Mouse (Mus musculus): Measurements from ENCODE around the gene Grhl3.
"Not testable (repeated sequence)": the region's sequence is repeated elsewhere in the genome, so short reads cannot be mapped to it uniquely, and the experiment has no call there.

Grhl3 gene

DNA sequence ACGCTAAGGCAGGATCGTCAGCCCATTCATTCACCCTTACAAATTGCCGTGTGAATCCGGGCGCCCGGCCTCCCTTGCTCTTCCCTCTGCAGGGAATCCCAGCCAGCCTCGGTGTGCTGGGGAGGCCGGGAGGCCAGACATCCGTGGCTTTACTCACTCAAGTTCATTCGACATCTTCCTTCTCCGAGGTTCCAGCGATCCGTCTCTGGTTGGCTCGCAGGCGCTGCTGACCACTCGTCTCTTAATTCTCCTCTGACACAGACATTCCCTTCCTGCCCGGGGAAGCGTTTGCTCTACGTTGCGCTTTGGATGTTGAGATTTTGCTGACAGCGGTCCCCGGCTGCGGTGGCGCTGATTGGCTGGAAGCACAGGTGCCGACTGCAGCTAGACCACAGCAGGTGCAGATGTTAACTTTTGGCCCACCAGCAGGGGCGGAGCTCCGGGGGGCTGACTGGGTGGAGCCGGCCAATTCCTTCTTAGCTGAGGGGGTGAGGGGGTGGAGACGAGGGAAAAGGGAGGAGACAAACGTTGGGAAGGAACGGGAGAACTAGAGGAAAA, at the start of gene Grhl3:
Gene Grhl3, minus strand, starts transcription at position 380 of the 558 bp plus-strand sequence.
- DNase-seq (ENCODE audit: low read depth), result no peak

DNA sequence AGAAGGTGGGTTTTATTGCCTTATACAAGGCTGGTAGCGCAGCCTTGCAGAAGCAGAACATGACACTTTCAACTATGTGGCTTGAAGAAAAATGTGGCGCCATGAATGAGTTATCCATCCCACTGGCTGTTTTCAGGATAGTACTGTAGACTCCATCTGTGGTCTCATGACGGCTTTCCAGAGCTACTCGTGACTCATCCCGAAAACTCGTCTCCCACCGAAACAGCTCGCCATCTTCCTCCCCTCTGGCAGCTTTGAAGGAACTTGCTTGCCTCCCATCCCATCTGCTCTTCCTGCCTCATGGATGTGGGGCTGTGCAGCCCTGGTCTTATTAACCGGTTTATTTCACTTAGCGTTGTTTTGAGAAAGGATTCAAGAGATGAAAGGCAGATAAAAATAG, 48.9 kb upstream of the Grhl3 start:
- DNase-seq (ENCODE audit: low read depth), result no peak

DNA sequence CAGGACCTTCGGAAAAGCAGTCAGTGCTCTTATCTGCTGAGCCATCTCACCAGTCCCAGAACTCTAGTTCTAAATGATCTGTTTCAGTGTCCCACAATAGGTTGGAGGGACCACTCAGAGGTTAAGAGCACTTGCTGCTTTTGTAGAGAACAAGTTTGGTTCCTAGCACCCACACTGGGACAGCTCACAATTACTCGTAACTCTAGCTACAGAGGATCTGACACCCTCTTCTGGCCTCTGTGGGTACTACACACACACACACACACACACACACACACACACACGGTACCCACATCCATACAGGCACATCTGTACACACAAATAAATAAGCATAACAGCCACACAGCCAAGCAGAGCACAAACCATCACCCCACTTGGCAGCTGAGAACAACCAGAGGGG, 47.0 kb upstream of the Grhl3 start:
- no peak for DNase-seq (ENCODE audit: low read depth)

DNA sequence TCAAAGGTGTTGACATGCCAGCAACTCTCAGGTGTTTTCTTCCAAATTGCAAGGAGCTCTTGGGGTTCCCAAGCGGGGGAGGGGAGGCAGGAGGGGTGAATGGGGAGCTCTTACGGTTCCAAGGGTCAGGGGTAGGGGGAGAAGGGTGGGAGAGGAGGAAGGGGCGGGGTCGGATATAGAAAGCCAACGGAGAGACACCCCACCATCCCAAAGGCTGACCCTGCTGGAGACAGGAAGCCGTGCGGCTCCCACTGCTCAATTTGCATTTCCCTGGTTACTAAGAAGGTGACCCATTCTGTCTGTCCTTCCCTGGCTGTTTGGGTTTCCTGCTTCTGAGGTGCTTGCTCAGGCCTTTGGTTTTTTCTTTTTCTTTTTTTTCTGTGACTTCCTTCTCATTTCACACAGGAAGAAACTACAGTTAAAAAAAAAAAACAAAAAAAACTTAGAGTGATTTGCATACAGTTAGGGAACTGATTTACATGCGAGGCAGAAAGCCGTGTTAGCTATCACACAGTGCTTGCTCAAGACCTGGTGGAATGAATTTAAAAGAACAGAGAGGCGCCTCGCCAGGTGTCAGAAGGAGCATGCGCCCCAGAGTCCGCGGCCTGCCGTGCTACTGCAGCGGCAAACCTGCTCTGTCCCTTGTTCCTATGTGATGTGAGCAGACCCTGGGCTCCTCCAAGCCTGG, 44.5 kb upstream of the Grhl3 start:
- no peak for DNase-seq (ENCODE audit: low read depth)

DNA sequence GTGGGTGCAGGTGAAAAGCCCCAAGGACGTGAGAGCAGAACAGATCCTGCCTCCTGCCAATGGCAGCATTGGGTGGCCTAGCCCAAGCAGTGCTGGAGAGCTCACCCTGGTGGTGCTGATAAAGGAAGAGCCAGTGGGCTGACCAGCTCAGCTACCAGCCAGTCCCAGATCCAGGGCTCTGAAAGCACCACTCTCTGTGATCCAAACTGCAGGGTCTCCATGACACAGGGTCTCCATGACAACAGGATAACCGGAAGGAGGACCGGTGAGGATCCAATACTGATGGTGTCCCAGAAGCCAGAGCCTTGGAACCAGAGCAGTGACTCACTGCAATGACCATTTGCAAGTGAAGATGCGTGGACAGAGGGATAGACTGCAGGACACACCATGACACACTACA, 43.6 kb upstream of the Grhl3 start:
- no peak for DNase-seq (ENCODE audit: low read depth)

DNA sequence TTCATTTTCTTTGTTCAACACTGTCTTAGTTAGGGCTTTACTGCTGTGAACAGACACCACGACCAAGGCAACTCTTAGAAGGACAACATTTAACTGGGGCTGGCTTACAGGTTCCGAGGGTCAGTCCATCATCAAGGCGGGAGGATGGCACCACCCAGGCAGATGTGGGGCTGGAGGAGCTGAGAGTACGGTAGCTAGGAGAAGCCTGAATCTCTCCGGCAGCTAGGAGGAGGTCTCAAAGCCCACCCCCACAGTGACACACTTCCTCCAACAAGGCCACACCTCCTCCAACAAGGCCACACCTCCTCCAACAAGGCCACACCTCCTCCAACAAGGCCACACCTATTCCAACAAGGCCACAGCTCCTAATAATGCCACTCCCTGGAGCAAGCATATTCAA, 41.9 kb upstream of the Grhl3 start:
- not testable (repeated sequence) for DNase-seq (ENCODE audit: low read depth)

DNA sequence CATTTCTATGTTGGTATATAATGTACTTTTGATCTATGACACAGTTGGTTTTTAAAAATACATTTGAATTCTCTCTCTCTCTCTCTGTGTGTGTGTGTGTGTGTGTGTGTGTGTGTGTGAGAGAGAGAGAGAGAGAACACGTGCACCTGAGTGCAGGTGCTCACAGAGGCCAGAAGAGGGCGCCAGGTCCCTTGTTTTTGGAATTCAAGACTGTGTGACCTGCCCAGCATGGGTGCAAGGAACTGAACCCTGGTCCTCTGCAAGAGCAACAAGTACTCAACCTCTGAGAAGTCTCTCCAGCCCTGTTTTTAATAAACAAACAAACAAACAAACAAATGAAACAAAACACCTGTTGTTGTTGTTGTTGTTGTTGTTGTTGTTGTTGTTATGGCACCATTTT, 36.6 kb upstream of the Grhl3 start:
- DNase-seq (ENCODE audit: low read depth), result no peak

DNA sequence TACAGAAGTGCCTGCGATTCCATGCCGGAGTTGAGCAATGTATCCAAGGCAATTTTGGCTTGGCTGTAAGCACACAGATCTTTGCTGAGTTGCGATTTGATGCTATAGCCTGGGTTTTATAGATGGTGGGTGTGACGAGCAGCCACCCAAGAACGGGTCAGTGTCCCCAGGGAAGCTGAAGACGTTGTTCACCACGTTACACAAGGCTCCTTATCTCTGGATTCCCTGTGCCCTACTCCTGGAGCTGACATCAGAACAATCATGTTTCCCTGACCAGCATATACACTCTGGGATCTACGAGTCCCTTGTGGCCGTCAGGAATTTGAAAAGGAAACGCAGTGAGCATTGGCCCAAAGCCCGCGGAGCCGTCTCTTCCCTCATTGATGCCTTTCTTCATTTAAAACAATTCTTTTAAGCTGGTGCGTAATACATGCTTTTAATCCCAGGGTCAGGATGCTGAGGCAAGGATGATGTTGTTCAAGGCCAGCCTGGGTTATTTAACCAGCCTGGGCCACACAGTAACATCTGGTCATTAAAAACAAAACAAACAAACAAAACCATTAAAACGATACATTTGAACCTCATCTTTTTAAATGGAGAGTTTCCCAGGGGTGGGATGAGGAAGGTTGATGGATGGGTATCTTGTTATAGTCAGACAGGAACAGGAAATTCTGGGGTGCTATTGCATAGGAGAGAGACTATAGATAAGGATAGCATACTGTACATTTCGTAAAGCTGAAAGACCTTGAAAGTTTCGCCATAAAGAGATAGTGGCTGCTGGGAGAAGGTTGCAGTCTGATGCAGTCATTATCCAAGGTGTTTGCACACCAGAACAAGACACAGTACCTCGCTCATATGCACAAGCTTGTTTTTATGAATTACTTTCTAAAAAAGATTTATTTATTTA, 34.8 kb upstream of the Grhl3 start:
- DNase-seq (ENCODE audit: low read depth), result peak; percentile 34

DNA sequence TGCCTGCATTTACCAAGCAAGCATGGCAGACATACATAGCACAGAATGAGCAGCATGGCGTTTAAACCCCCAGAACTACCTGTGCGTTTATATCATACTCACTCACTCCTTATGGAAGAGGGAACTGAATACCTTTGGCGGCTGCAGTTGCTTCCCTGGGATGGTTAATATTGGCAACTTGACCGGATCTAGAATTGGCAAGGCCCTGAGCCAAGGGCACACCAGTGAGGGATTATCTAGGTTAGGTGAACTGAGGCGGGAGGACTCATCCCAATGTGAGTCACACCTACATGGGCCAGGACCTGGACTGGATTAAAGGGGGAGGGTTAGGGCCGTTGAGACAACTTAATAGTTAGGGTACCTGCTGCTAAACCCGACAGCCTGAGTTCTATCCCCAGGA, 32.8 kb upstream of the Grhl3 start:
- DNase-seq (ENCODE audit: low read depth), result no peak

DNA sequence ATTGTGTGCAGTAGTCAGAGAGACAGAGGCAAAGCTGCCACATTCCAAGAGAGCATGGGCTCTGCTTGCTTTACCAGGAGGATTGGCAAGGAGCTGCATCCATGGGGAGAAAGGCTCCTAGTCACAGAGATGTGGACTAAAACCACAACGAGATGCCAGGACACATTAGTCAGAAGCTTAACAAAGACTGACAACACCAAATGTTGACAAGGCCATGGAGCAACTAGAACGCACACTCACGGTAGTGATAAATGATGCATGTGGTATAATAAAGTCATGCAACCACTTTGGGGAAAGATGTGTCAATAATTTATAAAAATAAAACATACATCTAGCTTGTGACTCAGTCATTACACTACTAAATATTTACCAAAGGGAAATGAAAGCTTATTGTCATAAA, 28.1 kb upstream of the Grhl3 start:
- DNase-seq (ENCODE audit: low read depth), result no peak

DNA sequence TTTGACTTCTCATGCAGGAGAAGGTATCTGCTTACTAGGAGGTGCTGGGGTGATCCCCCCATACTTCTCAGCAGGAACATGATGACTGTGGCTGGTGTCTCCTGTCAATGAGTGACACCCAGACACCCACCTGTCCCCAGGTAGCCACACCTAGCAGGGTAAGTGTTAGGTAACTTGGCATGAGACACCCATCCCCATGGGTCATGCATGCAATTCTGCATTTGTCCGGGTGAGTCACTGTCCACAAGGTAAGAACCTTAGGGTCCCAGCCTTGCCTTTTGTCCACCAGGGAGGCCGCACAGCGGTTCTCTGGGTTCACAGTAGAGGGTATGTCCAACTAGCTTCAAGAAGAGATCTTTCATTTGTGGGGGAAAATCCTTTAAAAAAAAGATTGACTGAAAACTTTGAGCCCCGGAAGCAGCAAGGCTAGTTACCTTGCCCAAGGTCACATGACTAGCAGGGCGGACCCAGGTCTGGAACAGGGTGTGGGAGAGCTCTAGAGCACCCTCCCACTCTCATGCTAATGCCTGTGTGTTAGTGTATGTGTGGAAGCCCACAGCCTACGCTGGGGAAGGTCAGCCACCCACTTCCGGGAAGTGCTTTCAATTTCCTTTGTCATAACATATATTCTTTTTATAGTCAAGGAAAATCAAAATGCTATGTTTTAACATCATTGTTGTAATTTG, 26.2 kb upstream of the Grhl3 start:
- no peak for DNase-seq (ENCODE audit: low read depth)

DNA sequence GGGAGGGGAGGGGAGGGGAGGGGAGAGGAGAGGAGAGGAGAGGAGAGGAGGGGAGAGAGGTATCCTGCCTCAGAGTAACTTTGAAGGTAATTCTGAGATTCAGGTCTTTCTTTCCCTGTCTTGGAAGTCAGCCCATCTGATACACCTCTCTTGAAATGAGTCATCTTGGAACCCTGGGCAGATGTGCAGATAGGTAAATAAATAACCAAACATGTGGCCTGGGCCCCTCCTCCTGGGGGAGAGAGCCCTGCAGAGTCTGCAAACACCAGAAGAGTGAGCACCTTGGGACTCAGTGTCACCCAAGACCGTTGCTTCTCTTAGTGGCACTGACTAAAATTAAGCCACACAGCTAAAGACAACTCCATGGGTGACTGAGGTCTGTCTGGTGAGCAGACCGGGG, 25.6 kb upstream of the Grhl3 start:
- no peak for DNase-seq (ENCODE audit: low read depth)

DNA sequence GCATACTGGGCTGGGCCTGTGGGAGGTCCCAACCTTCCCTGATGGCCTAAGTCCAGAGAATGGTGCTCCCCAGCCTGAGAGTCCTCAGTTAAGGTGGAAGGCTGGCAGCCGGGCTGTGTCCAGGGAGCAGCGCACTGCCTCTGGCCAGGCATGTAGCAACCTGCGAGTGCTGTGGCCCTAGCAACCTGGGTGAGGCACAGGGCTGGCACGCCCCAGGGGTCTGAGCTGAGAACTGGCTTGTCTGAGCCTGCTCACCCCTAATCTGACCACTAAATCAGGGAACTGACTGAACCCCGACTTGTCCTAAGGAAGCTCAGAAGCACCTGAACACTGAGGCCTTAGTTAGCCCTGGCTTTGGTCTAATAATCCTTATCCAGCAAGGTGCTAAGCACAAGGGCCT, 24.1 kb upstream of the Grhl3 start:
- no peak for DNase-seq (ENCODE audit: low read depth)

DNA sequence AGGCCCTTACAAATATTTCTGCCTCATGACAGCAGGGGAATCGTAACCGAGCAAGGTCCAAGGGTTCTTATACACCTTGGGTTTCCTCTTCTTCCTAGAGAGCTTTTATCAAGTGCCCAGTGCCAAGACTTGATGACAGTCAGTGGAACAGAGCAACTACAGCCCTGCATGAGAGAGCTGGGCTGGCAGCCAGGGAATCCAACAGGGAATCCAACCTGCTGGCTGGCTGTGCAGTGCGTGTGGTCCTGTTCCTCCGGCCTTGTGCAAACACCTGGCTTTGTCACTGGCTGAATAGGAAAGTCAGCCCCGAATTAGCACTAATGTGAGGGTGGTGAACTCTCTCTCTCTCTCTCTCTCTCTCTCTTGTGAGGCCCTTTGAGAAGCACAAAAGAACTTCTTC, 22.5 kb upstream of the Grhl3 start:
- no peak for DNase-seq (ENCODE audit: low read depth)

DNA sequence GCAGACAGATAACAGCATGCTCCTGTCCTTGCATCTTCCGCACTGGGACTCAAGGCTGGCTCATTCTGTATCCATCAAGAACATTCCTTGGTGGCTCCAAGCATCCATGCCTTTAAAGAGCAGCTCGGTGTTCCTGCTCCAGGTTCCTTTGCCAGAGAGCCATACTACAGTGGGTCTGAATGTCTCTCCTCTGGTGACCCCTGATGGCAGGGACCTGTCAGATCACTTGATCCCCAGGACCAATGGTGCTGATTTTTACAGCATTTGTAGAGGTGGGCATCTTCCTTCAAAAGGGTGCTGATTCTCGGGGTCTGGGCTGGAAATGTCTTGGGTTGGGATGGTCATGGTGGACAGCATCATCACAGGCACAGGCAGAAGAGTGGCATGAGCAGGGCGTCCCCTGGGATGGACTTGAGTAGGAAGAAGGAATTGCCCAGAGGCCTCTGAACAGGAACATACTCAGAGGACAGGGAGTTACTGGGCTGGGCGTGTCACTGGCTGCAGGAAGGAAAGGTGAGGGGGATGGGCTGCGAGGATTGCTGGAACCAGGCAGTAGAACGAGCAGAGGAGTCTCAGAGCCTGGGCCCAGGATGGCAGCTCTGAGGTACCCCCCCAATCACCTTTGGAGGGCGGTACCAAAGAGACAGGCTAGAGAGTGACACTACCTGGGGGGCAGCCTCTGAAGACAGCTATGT, 18.3 kb upstream of the Grhl3 start:
- peak; percentile 17 for DNase-seq (ENCODE audit: low read depth)

DNA sequence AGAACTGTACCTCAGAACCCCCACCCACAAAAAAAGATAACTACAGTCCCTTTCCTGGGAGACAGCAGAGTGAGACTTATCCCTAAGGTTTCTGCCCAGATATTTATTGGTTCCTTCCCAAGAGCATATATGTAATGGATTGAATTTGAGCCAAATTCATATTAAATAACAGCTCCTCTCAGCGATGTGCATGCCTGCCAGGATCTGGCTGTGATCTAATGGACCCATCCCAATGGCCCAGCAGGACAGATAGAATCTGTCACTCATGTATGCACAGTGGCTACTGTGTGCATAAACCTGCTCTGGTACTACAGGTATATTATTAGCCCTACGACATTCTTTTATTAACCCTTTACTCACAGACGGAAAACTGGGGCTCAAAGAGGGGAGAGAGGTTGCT, 17.7 kb upstream of the Grhl3 start:
- DNase-seq (ENCODE audit: low read depth), result no peak

DNA sequence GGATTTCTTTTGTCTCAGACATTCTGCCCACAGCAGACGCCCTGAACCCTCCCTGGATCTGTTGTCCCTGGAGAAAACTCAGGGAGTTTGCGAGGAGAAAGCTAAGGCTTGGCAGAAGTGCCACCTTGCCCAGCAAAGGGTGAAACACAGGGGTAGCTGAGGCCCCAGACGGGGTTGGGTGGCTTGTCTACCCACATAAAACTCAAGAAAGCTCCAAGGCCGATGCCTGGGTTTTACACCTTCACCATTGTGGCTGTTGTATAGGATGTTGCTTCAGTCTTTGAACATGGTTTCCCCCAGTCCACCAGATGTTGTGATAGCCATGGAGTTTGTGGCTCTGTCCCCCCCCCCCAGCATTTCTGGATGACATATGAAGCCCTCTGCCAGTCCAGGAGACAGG, 11.4 kb upstream of the Grhl3 start:
- no peak for DNase-seq (ENCODE audit: low read depth)

DNA sequence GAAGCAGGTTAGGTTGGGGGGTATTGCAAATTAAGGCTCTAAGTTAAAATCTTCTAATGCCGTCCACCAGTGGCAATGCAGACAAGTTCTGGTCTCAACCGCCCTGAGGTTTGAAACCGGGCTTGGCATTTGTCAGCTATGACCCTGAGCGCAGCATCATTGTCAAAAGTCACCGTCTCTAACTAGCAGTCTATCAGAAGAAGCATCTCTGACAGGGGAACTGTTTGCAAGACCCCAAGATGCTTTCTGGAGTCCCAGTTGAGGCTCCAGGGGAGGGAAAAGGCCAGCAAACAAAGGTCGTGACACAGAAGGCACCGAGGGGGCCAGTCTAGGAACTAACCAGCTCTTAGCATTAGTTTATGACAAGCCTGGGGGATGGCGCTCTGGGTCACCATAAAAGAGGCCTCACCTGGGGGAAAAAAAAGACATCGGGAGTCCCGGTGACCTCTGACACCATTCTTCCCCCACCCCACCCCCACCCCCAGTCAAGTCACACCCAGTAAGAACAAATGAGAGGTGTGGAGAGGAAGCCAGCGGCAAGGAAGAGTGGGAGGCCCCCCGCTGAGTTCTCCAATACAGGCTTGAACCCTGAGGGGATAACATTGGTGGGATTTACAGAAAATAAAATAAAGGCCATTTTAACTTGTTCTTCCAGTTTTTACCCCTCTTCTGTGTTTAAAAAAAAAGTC, 7.9 kb upstream of the Grhl3 start:
- DNase-seq (ENCODE audit: low read depth), result no peak

DNA sequence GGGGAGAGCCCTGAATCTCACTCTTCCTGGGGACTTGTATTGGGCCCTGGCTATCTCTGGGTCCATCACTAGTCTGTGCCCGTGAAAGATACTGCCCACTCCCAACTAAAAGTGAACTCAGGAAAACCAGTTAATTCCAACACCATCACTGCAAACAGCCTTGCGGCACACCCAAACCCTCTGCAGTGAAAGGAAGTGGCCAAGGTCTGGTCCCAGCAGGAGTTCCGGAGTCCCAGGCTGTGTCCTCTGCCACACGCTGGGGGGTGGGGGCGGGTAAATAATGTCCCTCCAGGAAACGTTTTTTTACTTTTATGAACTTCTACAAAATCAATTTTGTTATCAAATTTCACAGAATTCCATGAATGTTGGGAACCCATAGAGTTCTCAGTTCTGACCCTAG, 6.3 kb upstream of the Grhl3 start:
- no peak for DNase-seq (ENCODE audit: low read depth)

DNA sequence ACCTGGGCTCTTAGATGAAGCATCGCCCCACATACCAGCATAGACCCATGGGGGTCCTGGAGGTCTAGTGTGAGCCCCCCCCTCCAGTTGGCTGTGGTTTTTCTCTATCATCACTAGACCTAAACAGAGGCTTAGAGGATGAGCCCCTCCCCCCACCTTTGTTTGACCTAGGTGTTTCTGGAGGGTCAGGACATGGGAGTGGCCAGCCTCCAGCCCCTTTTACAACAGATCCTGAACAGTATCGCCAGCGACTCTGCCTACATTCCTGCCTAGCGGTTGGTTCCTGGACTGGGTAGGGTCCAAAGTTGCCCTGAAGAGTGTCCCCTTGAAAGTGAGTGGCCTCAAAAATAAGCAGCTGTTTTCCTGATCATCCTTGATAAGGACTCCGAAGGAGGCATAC, 5.1 kb upstream of the Grhl3 start:
- no peak for DNase-seq (ENCODE audit: low read depth)

DNA sequence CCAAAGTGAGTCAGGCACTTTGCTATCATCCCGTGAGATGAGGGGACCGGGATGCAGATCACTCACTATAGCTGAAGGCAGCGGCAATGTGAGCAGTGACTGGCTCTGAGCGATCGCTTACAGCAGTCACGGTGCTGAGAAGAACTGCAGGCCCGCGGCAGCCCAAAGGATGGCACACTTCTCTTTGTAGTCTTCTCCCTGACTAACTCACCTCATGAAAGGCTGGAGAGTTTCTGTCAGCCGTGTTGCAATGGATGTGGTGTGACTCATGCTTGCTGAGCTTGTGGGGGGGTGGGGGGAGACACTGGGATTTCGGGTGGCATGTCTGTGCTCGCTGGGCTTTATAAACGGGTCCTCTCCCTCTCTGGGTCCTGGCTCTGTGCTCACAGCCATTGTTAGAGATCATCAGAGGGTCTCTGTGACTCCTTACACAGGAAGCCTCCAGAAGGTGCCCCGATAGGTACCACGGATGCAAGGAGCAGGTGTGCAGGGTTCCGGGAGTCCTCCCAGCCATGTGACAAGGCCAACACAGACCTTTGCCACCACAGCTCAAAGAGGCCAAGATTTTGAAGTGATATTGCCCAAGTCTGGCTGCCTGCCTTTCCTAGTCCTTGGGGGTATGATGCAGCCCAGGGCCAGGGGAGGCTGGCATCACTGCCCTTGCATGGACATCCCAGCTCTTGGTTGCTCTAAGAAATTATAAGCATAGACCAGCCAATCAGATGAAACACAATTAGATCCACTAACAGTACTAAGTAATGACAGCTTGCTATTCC, 2.1 kb upstream of the Grhl3 start:
- peak; percentile 35 for DNase-seq (ENCODE audit: low read depth)
